10 mouse cellular contexts compared by ENCODE assay signal in genomic region chr13:50958051-50958883, GRCm38 (mm10).
DNase-seq lines count a peak whose midpoint lies in the region; ATAC-seq and TF ChIP-seq lines count a peak whose summit lies in the region.
"Had no signal": no experiment of that assay in that cellular context is flagged by ENCODE, and none has a peak within 500 bp of the region (broad histone marks: within the 10 kb centered on the region; RNA-seq: fewer than 3 reads in every experiment).

No protein-coding gene starts in this region.

- H3K79me2 ChIP-seq in CH12.LX (replicated peaks; ENCODE audit: control insufficient read depth, extremely low read depth, insufficient read depth, poor library complexity, severe bottlenecking), result no peaks in the 10 kb centered on the region

- H3K27ac ChIP-seq in heart, embryonic 11.5 days (ENCODE audit: low read depth, low read length), result no peak overlapping the region
- no peak overlapping the region; the same call in 1 of the 2 replicates for H3K27ac ChIP-seq in CH12.LX (ENCODE audit: insufficient read depth, low read depth)
- no peak overlapping the region for H3K27ac ChIP-seq in hindbrain, embryonic 14.5 days
- H3K27ac ChIP-seq: hindbrain, embryonic 12.5 days had no signal

- H3K4me3 ChIP-seq in heart, embryonic 11.5 days (ENCODE audit: low read depth, low read length), result no peak overlapping the region
- H3K4me3 ChIP-seq in CH12.LX (replicated peaks in 1 of 3; ENCODE audit: low read depth in 2 of 3, low read length in 2 of 3, poor library complexity in 1 of 3), result peak overlapping the region; percentile 7 to 28 (median 8)
- H3K4me3 ChIP-seq in hindbrain, embryonic 14.5 days (replicated peaks; ENCODE audit: low read length), result no peak overlapping the region
- H3K4me3 ChIP-seq: hindbrain, embryonic 12.5 days had no signal

- in situ Hi-C loops in CH12.LX (cut with MboI; ENCODE audit: low pct_ligation_motif_present, low pct_unique_long_range_greater_than_20kb, low sequenced_read_pairs), result loop anchor here (10.0 kb wide), 1 partner anchor 667 kb away; no protein-coding TSS in a partner anchor

- ATAC-seq in heart, embryonic 11.5 days (replicated peaks; ENCODE audit: insufficient number of reproducible peaks, low FRiP score, low TSS enrichment), result no peak; the same call in 1 of the 2 replicates
- ATAC-seq in hindbrain, embryonic 14.5 days (ENCODE audit: low FRiP score), result no peak

- dilution Hi-C loops in CH12.LX (cut with MboI; ENCODE audit: extremely low pct_ligation_motif_present, extremely low pct_unique_long_range_greater_than_20kb, low sequenced_read_pairs), result no loop called here

- TF ChIP-seq POLR2A in CH12.LX (IDR thresholded peaks at IDR 0.05; ENCODE audit: low read depth, low read length), result no peak; the same call in 1 of the 2 replicates

- H3K9ac ChIP-seq in heart, embryonic 11.5 days (ENCODE audit: low read depth, low read length), result 0 out of 2 replicates have a peak overlapping the region, but pooled peaks have one; percentile 13
- peak overlapping the region; percentile 64 for H3K9ac ChIP-seq in CH12.LX (ENCODE audit: insufficient read depth, low read depth)
- H3K9ac ChIP-seq in hindbrain, embryonic 14.5 days, result no peak overlapping the region
- H3K9ac ChIP-seq: hindbrain, embryonic 12.5 days had no signal

- intact Hi-C loops in gastrocnemius, postnatal 36 days (cut with DNase I), result loop anchor here (5.0 kb wide), 1 partner anchor 144 kb away; the partner anchor contains the start of gene Spin1

- WGBS in heart, embryonic 11.5 days (ENCODE audit: insufficient replicate concordance), result 33% methylated on average over 20 of the region's 20 CpGs
- 76% methylated on average over 20 of the region's 20 CpGs for WGBS in hindbrain, embryonic 14.5 days

- DNase-seq in heart, adult 8-10 months (ENCODE audit: low spot score), result no peak
- DNase-seq in CH12.LX (ENCODE audit: extremely low read depth), result peak; percentile 34
- peak; percentile 51 for DNase-seq in fibroblast of lung, adult 2 months (ENCODE audit: low read depth)
- peak; percentile 18 to 35 for DNase-seq in kidney, postnatal 4 days
- DNase-seq in right cerebral cortex, adult 18-20 months, result no peak
- DNase-seq in hindbrain, embryonic 14.5 days (ENCODE audit: low spot score), result no peak
- no peak for DNase-seq in gastrocnemius, postnatal 36 days
- DNase-seq: lung, adult 18-20 months had no signal

- no peak for TF ChIP-seq RAD21 in CH12.LX (IDR thresholded peaks at IDR 0.05; ENCODE audit: low read depth, low read length)

- no peaks in the 10 kb centered on the region for H3K36me3 ChIP-seq in heart, embryonic 11.5 days (ENCODE audit: control insufficient read depth, insufficient read depth, low read length)
- H3K36me3 ChIP-seq in CH12.LX (replicated peaks in 1 of 2; ENCODE audit: control insufficient read depth in 1 of 2, insufficient read depth in 1 of 2, low read length in 1 of 2), result no peaks in the 10 kb centered on the region
- H3K36me3 ChIP-seq in hindbrain, embryonic 14.5 days (replicated peaks; ENCODE audit: control insufficient read depth, insufficient read depth), result no peaks in the 10 kb centered on the region
- H3K36me3 ChIP-seq: hindbrain, embryonic 12.5 days had no signal

- H3K4me2 ChIP-seq in heart, embryonic 11.5 days, result peak overlapping the region; percentile 59
- peak overlapping the region; percentile 93 for H3K4me2 ChIP-seq in CH12.LX (ENCODE audit: insufficient read depth, low read depth, poor library complexity, severe bottlenecking)
- H3K4me2 ChIP-seq in hindbrain, embryonic 14.5 days (replicated peaks), result no peak overlapping the region
- H3K4me2 ChIP-seq: hindbrain, embryonic 12.5 days had no signal

- TF ChIP-seq EP300 in CH12.LX (IDR thresholded peaks at IDR 0.05; ENCODE audit: low read length), result peak; percentile 58

- H3K4me1 ChIP-seq in heart, embryonic 11.5 days (ENCODE audit: control insufficient read depth, insufficient read depth, low read length), result no peaks in the 10 kb centered on the region
- H3K4me1 ChIP-seq in CH12.LX (ENCODE audit: control insufficient read depth in 1 of 2, insufficient read depth in 2 of 2), result peaks cover 11 to 24% of the 10 kb centered on the region in 2 experiments
- H3K4me1 ChIP-seq in hindbrain, embryonic 14.5 days (replicated peaks; ENCODE audit: control insufficient read depth, insufficient read depth, low read length), result no peaks in the 10 kb centered on the region
- H3K4me1 ChIP-seq: hindbrain, embryonic 12.5 days had no signal

- TF ChIP-seq CTCF in CH12.LX (conservative IDR thresholded peaks at IDR 0.05 in 1 of 2, IDR thresholded peaks at IDR 0.05 in 1 of 2; ENCODE audit: low read depth in 2 of 2, low read length in 2 of 2), result no peak

- H3K27me3 ChIP-seq in heart, embryonic 11.5 days (ENCODE audit: control insufficient read depth, insufficient read depth, low read length), result no peaks in the 10 kb centered on the region
- H3K27me3 ChIP-seq in CH12.LX (replicated peaks), result no peaks in the 10 kb centered on the region
- H3K27me3 ChIP-seq in hindbrain, embryonic 14.5 days (ENCODE audit: control insufficient read depth, insufficient read depth, low read length), result no peaks in the 10 kb centered on the region
- H3K27me3 ChIP-seq: hindbrain, embryonic 12.5 days had no signal

- H3K9me3 ChIP-seq in heart, embryonic 11.5 days (replicated peaks; ENCODE audit: control insufficient read depth, low read length), result no peaks in the 10 kb centered on the region
- H3K9me3 ChIP-seq in CH12.LX (replicated peaks; ENCODE audit: low read length), result no peaks in the 10 kb centered on the region
- H3K9me3 ChIP-seq in hindbrain, embryonic 14.5 days (ENCODE audit: control insufficient read depth, low read length), result no peaks in the 10 kb centered on the region
- H3K9me3 ChIP-seq: hindbrain, embryonic 12.5 days had no signal

TF ChIP-seq in CH12.LX, 34 proteins besides CTCF, POLR2A, EP300 and RAD21:
- TF ChIP-seq JUN (IDR thresholded peaks at IDR 0.05; ENCODE audit: insufficient read depth, low read depth, low read length) (peak; percentile 39; the same call in 1 of the 2 replicates), MAZ (IDR thresholded peaks at IDR 0.05; ENCODE audit: low read depth, low read length) (0 out of 2 replicates have a peak, but pooled peaks have one; percentile 26), JUND (conservative IDR thresholded peaks at IDR 0.05; ENCODE audit: low read depth, low read length) (peak; percentile 66), UBTF (IDR thresholded peaks at IDR 0.05; ENCODE audit: low read depth, low read length) (no peak), MYC (IDR thresholded peaks at IDR 0.05; ENCODE audit: low read depth, low read length) (no peak), CHD2 (IDR thresholded peaks at IDR 0.05; ENCODE audit: low read length) (peak; percentile 62; the same call in 1 of the 2 replicates), IRF4 (IDR thresholded peaks at IDR 0.05; ENCODE audit: low read depth, low read length) (peak; percentile 67), USF2 (conservative IDR thresholded peaks at IDR 0.05; ENCODE audit: low read depth, low read length) (no peak), ELF1 (IDR thresholded peaks at IDR 0.05; ENCODE audit: low read depth, low read length) (peak; percentile 53), ZC3H11A (IDR thresholded peaks at IDR 0.05; ENCODE audit: low read depth, low read length) (no peak)

Comparison
In these comparisons a context has a peak if more than half of its experiments do, and no peak if none do; other contexts are left out.
1. H3K4me3 ChIP-seq: peak in CH12.LX (3 of 3); none in heart, embryonic 11.5 days (single experiment) and hindbrain, embryonic 14.5 days (single experiment).
2. DNase-seq: peak in CH12.LX (single experiment), fibroblast of lung, adult 2 months (single experiment) and kidney, postnatal 4 days (2 of 2); none in heart, adult 8-10 months (single experiment), right cerebral cortex, adult 18-20 months (single experiment), hindbrain, embryonic 14.5 days (single experiment) and gastrocnemius, postnatal 36 days (0 of 2).